Mouse (Mus musculus): Measurements from ENCODE around the gene Tcp11. TPM values are rescaled to one million over a fixed set of nuclear protein-coding genes. Genes with fewer than 3 reads are reported as not detected.

Tcp11 gene
- polyA plus RNA-seq, 1 experiment: not detected

DNA sequence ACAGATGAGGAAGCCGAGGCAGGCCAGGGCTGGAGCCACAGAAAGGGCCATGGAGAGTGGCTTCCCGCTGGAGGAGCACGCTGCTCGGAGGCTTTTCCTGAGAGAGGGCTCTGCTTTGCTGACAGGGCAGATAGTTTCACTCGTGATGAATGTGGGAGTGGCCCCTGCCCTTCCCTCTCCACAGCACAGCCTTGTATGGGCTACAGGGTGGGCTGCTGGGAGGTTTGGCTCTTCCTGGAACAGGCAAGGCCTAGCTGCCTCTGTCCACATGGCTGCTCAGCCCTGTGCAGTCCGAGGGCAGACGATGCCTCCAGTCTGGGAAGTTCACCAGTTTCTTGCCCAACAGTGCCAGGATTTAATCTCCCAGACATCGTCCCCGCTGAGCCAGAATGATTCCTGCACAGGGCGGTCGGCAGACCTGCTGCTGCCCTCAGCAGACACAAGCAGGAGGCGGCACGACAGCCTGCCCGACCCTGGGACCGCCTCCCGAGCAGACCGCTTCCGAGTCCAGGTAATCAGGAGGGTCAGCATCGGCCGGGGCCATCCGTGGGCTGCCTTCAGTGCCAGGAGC, 28.1 kb downstream of the Tcp11 start:
- H3K4me3 ChIP-seq (ENCODE audit: insufficient read depth, low read length): no peak overlapping the region
- no peaks in the 10 kb centered on the region for H3K4me1 ChIP-seq (ENCODE audit: control insufficient read depth, insufficient read depth, low read length)
- TF ChIP-seq CTCF (IDR thresholded peaks at IDR 0.05; ENCODE audit: borderline replicate concordance, insufficient read depth, low read length): no peak
- no peak for TF ChIP-seq POLR2A (IDR thresholded peaks at IDR 0.05; ENCODE audit: low read depth, low read length)
- H3K27ac ChIP-seq (ENCODE audit: insufficient read depth, low read length): no peak overlapping the region

DNA sequence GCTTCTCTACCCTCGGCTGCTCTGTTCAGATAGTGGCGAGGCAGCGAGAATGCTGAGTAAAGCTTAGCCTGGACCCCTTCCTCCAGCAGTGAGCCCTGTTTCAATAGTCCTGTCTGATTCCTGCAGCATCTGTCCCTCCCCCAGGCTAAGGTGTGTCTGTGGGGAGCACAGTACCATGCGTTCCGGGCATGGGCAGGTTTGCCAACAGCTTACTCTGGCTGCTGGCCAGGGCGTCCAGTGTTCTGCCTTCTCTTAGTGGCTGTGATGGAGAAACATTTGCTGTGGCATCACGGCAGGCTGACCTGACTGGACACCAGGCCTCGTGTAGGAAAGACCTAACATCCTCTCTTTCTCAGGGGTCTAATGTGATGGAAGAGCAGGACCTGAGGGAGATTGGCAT, 30.2 kb downstream of the Tcp11 start:
- Histone ChIP-seq H3K4me3 (ENCODE audit: insufficient read depth, low read length) (no peak overlapping the region), H3K4me1 (ENCODE audit: control insufficient read depth, insufficient read depth, low read length) (no peaks in the 10 kb centered on the region), H3K27ac (ENCODE audit: insufficient read depth, low read length) (no peak overlapping the region)
- TF ChIP-seq POLR2A (IDR thresholded peaks at IDR 0.05; ENCODE audit: low read depth, low read length) (no peak), CTCF (IDR thresholded peaks at IDR 0.05; ENCODE audit: borderline replicate concordance, insufficient read depth, low read length) (no peak)

DNA sequence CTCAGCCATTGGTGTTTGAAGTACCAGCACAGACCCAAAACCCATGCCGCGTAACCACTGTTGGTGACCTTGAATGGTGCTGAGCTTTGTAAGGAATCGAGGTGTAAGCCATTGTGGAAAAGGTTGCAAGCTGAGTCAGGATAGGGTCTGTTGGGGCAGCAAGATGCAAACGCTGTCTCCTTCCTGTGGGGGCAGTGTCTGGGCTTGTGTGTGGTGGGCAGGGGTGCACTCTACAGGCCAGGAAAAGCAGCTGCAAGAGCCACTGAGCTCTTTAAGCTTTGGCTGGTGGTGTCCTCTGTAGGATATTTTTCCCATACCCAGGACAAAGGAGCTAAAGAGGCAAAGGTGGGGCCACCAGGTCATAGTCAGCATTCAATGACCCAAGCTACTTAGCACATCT, 32.0 kb downstream of the Tcp11 start:
- Histone ChIP-seq H3K4me3 (ENCODE audit: insufficient read depth, low read length) (no peak overlapping the region), H3K4me1 (ENCODE audit: control insufficient read depth, insufficient read depth, low read length) (no peaks in the 10 kb centered on the region), H3K27ac (ENCODE audit: insufficient read depth, low read length) (no peak overlapping the region)
- TF ChIP-seq CTCF (IDR thresholded peaks at IDR 0.05; ENCODE audit: borderline replicate concordance, insufficient read depth, low read length): peak; percentile 97
- no peak for TF ChIP-seq POLR2A (IDR thresholded peaks at IDR 0.05; ENCODE audit: low read depth, low read length)

DNA sequence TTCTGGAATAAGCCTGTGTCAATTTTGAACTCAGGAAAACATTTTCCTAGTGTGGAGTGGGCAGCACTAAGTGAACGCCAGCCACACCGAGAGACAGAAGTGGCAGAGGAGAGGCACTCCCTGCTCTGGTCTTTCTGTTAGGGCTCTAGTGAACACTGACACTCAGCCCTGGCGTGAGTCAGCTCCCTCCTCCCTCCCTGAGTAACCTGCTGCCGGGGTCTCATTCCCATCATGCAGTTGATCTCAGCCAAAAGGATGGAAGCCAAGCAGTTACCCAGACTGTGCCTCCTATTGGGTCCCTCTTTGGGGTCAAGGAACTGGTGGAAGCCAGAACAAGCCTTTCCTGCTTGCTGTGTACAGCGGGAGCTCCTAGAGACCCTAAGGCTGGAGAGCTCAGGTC, 32.9 kb downstream of the Tcp11 start:
- Histone ChIP-seq H3K27ac (ENCODE audit: insufficient read depth, low read length) (no peak overlapping the region), H3K4me3 (ENCODE audit: insufficient read depth, low read length) (no peak overlapping the region)
- TF ChIP-seq POLR2A (IDR thresholded peaks at IDR 0.05; ENCODE audit: low read depth, low read length) (no peak), CTCF (IDR thresholded peaks at IDR 0.05; ENCODE audit: borderline replicate concordance, insufficient read depth, low read length) (no peak)

DNA sequence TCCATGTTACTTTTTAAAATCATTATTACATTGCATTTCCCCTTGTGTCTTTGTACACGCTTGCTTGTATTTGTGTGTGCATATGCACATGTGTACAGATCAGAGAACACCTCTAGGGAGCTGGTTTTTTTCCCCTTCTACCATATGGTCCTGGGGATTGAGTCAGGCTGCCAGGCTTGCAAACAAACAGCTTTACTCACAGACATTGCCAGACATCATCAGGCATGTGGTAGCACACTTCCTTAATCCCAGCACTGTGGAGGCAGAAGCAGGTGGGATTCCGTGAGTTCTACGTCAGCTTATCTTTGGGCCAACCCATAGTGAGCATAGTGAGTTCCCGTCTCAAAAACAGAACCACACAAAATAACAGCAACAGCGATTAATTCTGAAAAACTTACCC, 33.4 kb downstream of the Tcp11 start:
- no peak for TF ChIP-seq POLR2A (IDR thresholded peaks at IDR 0.05; ENCODE audit: low read depth, low read length)
- no peak for TF ChIP-seq CTCF (IDR thresholded peaks at IDR 0.05; ENCODE audit: borderline replicate concordance, insufficient read depth, low read length)
- Histone ChIP-seq H3K4me3 (ENCODE audit: insufficient read depth, low read length) (no peak overlapping the region), H3K27ac (ENCODE audit: insufficient read depth, low read length) (no peak overlapping the region), H3K4me1 (ENCODE audit: control insufficient read depth, insufficient read depth, low read length) (no peaks in the 10 kb centered on the region)

More for the DNA sequence above, 32.9 kb downstream of the Tcp11 start:
- no peaks in the 10 kb centered on the region for H3K4me1 ChIP-seq (ENCODE audit: control insufficient read depth, insufficient read depth, low read length)

DNA sequence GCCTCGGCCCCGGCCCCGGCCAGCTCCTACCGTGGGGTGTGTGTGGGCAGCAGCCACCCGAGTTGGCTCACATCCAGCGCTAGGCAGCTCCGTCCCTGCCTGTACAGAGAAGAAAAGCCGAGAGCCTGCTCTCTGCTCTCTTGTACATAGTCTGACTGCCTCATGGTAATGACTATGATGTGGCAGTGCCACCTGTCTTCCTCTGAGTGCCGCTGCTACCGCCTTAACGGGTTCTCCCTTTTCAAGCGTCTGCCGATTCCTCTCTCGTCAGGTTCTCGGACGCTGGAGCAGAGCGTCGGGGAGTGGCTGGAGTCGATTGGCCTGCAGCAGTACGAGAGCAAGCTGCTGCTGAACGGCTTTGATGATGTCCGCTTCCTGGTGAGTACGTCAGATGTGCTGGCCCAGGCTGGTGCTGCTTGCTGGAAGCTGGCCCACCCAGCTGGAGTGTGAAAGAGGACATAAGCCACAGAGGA, 38.1 kb downstream of the Tcp11 start:
- Histone ChIP-seq H3K27ac (ENCODE audit: insufficient read depth, low read length) (no peak overlapping the region), H3K4me1 (ENCODE audit: control insufficient read depth, insufficient read depth, low read length) (no peaks in the 10 kb centered on the region), H3K4me3 (ENCODE audit: insufficient read depth, low read length) (no peak overlapping the region)
- TF ChIP-seq CTCF (IDR thresholded peaks at IDR 0.05; ENCODE audit: borderline replicate concordance, insufficient read depth, low read length): no peak
- TF ChIP-seq POLR2A (IDR thresholded peaks at IDR 0.05; ENCODE audit: low read depth, low read length): no peak

DNA sequence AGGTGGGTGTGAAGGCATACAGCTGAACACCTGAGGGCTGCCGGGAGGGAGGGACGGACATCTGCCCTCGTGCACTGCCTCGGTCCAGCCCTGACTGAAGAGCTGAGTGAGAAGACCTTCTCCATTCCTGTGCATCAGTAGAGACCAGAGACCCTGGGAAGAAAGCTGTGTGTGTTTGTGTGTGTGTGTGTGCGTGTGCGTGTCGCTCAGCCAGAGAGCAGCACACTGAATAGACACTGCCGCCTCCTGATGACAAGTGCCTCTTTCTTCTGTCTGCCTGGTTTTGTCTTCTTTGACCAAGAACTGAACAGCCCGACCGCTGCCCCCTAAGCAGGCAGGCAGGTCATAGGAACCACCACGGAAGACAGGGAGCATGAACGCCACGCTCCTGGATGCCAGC, 39.1 kb downstream of the Tcp11 start:
- no peak overlapping the region for H3K27ac ChIP-seq (ENCODE audit: insufficient read depth, low read length)
- H3K4me1 ChIP-seq (ENCODE audit: control insufficient read depth, insufficient read depth, low read length): no peaks in the 10 kb centered on the region
- no peak overlapping the region for H3K4me3 ChIP-seq (ENCODE audit: insufficient read depth, low read length)
- no peak for TF ChIP-seq CTCF (IDR thresholded peaks at IDR 0.05; ENCODE audit: borderline replicate concordance, insufficient read depth, low read length)
- TF ChIP-seq POLR2A (IDR thresholded peaks at IDR 0.05; ENCODE audit: low read depth, low read length): no peak

DNA sequence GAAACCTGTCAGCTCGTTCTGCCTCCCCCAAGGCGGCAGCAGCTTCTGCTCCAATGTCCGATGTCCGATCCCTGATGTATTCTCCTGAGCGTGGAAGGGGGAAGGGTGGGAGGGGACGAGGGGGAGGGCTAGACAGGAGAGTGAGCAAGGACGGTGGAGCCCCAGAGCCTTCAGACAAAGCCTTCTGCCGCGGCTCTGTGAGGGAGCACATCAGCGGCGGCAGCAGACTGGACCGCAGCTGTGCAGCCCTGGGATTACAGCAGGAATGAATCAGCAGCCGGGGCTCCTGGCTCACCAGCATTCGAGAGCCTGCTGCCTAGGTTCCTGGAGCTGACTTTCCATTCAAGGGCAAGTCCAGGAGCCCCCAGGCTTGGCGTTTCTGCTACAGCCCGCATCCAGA, 39.8 kb downstream of the Tcp11 start:
- Histone ChIP-seq H3K4me3 (ENCODE audit: insufficient read depth, low read length) (no peak overlapping the region), H3K27ac (ENCODE audit: insufficient read depth, low read length) (no peak overlapping the region), H3K4me1 (ENCODE audit: control insufficient read depth, insufficient read depth, low read length) (no peaks in the 10 kb centered on the region)
- TF ChIP-seq POLR2A (IDR thresholded peaks at IDR 0.05; ENCODE audit: low read depth, low read length): no peak
- no peak for TF ChIP-seq CTCF (IDR thresholded peaks at IDR 0.05; ENCODE audit: borderline replicate concordance, insufficient read depth, low read length)

DNA sequence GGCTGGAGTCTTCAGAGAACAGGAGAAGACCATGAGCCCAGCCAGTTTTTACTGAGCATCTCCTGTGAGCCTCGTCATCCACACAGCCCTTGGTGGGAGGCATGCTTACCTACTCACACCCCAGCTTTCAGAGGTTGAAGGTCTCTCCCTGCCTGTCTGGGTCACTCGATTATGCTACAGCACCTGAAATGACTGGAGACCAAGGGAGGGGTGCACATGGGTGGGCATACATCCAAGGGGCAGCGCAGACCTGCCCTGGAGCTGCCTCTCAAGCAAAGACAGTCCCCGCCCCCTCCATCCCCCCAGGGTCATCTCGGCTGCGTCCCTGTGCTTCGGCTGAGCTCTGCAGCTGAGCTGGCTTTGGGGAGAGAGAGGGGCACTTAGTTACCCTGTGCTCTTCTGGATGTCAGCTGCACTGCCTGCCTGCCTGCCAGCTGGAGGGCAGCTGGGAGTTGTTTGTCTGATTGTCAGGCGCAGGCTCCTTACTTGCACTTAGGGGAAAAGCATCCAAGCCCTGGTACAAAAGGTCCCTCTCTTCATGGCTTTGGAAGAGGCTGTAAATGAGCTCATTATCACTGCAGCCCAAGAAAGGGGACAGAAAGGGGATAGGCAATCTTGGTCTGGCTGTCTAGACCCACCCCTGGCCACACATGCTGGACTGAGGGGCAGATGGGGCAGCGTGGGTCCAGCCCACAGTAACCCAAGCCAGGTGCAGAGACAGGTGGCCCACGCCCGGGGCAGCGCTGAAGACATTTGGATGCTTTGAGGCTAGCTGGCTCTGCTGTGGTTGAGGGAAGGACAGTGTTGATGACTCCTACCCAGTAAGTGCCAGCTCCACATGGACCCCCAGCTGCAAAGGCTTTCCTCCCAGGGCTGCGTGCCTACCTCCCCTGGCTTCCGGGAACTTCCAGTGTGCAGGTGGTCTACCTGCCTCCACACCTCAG, 43.4 kb downstream of the Tcp11 start:
- Histone ChIP-seq H3K4me1 (ENCODE audit: control insufficient read depth, insufficient read depth, low read length) (no peaks in the 10 kb centered on the region; the same call in 1 of the 2 replicates), H3K27ac (ENCODE audit: insufficient read depth, low read length) (no peak overlapping the region)
- no peak for TF ChIP-seq CTCF (IDR thresholded peaks at IDR 0.05; ENCODE audit: borderline replicate concordance, insufficient read depth, low read length)

DNA sequence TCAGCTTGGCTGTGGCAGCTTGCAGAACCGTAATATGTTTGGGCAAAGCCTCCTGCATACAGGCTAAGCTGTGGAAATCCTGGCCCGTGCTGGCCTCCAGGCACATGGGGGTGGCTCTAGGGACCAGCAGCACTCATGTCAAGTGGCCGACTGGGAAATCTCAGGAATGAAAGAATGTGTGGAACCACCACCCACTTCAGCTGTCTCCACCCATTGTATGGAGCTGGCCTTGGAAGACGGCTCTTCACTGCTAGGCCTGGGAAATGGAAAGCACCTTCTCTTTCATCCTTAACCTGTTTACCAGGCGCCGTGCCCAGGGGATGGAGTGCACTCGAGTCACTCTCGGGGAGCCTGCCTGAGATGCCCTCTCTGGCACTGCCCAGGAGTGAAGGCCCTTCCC, 45.5 kb downstream of the Tcp11 start:
- H3K4me3 ChIP-seq (ENCODE audit: insufficient read depth, low read length): no peak overlapping the region
- H3K4me1 ChIP-seq (ENCODE audit: control insufficient read depth, insufficient read depth, low read length): no peaks in the 10 kb centered on the region; the same call in 1 of the 2 replicates
- TF ChIP-seq POLR2A (IDR thresholded peaks at IDR 0.05; ENCODE audit: low read depth, low read length) (no peak), CTCF (IDR thresholded peaks at IDR 0.05; ENCODE audit: borderline replicate concordance, insufficient read depth, low read length) (no peak)
- no peak overlapping the region for H3K27ac ChIP-seq (ENCODE audit: insufficient read depth, low read length)

More for the DNA sequence above, 43.4 kb downstream of the Tcp11 start:
- no peak overlapping the region for H3K4me3 ChIP-seq (ENCODE audit: insufficient read depth, low read length)

Data from embryonic fibroblast, embryonic 13.5 days (primary cell).